Mouse (Mus musculus): ENCODE measurements around the gene Nos3.

Nos3 gene

GRCm38 (mm10) chr5:24364508-24364907 is at the start of gene Nos3:
Gene Nos3 (plus strand): TSS chr5:24364810.
- no peak for DNase-seq (ENCODE audit: low spot score)

DNA sequence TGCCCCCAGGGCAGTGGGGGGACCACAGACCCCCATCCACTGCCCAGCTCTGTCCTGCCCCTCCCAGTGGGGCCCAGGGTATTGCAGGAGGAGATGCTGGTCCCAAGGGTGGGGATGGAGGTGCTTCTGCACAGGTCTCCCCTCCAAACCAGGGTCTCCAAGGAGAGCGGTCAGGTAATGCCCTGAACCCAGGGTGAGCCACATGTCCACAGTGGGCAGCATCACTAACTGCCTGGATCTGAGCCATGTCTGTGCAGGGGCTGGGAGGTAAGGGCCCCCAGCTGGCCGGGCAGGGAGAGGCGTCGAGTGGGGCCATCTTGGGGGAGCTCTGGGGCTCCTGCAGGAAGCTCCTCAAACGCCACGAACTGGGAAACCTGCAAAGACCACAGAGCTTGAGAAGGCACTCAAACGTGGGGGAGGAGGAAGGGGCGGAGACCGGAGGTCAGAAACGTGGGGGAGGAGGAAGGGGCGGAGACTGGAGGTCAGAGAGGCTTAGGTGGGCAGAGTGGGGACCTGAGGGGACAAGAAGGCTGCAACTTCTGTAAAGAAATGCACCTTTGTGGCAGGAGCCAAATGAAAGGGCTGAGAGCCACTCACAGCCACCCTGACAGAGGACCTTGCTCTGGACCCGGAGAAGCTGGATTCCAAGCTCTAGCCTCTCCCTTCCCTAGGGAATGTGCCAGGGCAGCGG is 44.7 kb upstream of the Nos3 start:
- peak; percentile 78 for DNase-seq (ENCODE audit: low spot score)

DNA sequence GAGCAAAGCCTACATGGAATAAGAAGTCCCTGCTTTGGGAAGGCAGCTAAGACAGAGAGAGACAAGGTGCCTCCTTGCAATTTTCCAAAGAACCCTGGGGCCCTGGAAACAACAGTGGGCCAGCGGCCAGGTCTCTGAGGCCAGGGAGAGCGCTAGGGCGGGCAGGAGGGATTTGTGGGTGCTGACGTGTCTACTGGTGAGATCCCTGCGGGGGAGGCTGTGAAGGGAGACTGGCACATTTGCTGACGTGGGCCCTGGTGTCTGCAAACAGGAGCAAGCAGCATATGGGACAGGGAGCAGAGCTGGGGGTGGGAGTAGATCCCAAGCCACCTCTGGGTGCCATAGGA is 44.2 kb upstream of the Nos3 start:
- no peak for DNase-seq (ENCODE audit: low spot score)

DNA sequence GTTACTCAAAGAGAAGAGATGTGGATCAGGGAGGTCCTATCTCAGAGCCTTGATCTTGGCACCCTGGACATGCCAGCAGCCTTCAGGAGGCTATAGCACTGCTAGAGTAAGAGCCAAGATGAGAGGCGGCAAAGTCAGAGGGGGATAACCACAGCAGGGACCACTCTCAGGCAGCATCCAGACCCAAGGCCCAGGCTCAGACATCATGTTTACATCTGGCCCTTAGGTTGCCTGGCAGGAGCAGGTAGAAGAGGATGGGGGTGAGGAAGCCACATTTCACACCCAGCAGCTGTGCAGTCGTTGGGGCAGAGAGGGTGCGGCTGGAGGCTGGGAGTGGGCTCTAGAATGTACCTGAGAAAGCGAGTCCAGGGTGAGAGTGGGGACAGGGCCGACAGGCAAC is 43.7 kb upstream of the Nos3 start:
- no peak for DNase-seq (ENCODE audit: low spot score)

DNA sequence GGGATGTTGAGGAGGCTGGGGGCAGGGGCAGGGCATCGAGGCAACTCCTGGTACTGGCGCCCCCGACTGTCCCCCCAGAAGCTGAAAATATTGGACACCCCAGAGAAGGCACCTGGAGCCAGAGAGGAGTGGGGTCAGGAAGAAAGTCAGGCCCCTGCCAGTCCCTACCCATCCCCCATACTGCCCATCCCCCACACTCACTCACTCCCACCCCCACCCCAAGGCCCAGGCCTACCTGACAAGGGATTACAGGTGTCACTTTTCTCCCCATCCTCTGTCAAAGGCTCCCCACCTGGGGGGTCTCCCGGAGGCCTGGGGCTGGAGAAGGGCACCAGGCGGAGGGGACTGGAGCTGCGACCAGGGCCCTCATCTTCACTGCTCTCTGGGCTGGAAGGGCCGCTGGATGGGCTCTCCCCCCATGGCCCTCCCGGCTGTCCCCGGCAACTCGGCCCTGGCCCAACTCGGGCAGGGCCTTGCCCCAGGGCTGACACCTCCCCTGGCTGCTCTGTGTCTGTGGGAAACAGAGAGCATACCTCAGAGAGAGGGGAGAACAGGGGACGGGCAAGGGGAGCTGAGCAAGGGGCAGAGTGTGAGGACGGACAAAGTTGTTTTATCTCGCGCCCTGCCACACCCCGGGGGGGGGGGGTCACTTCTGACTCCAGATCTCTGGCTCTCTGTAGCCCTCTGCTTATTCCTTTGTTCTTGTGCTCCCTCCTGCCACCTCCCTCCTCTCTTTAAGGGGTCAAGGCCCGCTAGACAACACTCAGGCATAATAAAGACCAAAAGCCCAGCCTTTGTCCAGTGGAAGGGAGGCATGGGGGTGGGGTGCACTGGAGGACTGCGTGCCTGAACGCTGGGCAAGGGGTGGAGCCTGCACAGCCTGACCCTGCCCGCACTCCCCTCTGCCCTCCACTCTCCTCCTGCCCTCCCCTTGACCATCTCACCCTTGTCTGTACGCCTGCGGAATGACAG is 42.6 kb upstream of the Nos3 start:
- DNase-seq (ENCODE audit: low spot score): peak; percentile 91

DNA sequence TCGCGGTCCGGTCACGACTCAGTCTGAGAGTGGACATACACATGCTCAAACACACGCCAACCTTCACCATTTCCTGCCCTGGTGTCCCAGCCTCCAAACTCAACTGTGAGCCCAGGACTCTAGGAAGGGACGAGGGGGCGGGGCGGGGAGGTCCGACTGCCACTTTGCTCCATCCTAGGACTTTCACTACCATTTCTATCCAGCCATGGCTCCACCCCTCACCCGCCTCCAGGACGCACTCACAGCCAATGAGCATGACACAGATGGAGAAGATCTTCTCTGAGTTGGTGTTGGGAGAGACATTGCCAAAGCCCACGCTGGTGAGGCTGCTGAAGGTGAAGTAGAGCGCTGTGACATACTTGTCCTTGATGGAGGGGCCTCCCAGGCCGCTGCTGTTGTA is 39.4 kb upstream of the Nos3 start:
- DNase-seq (ENCODE audit: low spot score): no peak

- no peak for DNase-seq (ENCODE audit: low spot score)
Observed at GRCm38 (mm10) chr5:24326166-24326841, 38.3 kb upstream of the Nos3 start.

DNA sequence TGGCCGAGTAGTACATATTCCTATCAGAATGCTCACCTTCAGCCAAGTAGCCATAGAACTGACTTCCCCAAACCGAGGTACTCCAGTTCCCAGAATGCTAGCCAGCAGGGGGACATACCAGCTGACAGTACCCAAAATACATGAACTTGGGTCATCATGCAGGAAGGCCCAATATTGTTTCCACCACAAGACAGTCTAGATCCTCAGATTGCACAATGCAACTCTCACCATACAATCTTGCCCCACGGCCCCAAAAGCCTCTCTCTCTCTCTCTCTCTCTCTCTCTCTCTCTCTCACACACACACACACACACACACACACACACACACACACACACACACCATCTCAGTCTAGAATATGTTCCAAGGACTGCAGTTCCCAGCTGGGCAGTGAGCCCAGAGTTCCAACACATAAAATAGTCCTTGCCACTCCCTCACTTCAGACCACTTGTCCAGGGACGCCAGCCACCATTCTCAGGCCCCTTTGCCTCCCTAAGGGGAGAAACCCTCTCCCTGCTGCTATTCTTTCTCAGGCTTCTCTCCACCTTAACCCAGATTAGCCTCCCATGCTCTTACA is 37.7 kb upstream of the Nos3 start:
- no peak for DNase-seq (ENCODE audit: low spot score)

DNA sequence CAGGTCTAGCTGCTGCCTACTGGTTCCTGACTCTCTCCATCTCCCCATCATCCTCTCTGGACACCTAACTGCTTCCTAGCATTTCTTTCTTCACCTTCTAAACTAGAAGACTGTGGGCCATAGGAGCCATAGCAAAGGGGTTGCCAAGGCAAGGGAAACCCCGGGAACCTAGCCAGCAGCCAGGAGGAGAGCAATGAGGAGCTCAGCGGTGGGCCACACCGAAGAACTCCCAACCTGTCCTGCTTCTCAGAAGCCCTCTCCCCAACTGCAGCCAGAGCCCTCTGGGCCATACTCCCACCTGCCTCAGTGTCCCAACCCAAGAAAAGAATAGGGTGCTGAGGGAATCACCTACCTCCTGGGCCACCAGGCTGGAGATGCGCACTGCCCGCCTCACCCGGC is 35.8 kb upstream of the Nos3 start:
- no peak for DNase-seq (ENCODE audit: low spot score)

- peak; percentile 71 for DNase-seq (ENCODE audit: low spot score)
Observed at GRCm38 (mm10) chr5:24329212-24329964, 35.2 kb upstream of the Nos3 start.

DNA sequence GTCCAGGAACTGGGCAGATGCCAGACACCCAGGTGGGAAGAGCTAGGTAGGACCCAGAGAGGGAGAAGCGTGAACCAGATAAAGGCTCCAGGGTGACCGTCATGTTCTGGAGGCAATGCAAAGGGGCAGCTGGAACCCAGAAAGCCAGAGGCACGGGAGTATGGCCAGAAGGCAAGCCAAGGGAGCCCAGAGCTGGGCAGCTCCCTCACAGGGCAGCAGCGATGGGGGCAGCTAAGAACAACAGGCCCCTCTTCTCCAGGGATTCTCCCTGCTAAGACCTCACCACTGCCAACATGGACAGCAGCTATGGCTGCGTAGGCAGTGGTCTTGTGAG is 34.7 kb upstream of the Nos3 start:
- DNase-seq (ENCODE audit: low spot score): no peak

- no peak for DNase-seq (ENCODE audit: low spot score)
Observed at GRCm38 (mm10) chr5:24332401-24332800, 32.2 kb upstream of the Nos3 start.

GRCm38 (mm10) chr5:24334749-24335148 is 29.9 kb upstream of the Nos3 start:
- DNase-seq (ENCODE audit: low spot score): no peak

GRCm38 (mm10) chr5:24335888-24336511 is 28.6 kb upstream of the Nos3 start:
- DNase-seq (ENCODE audit: low spot score): peak; percentile 83

GRCm38 (mm10) chr5:24337366-24337765 is 27.2 kb upstream of the Nos3 start:
- DNase-seq (ENCODE audit: low spot score): no peak

GRCm38 (mm10) chr5:24337821-24338220 is 26.8 kb upstream of the Nos3 start:
- DNase-seq (ENCODE audit: low spot score): no peak

DNA sequence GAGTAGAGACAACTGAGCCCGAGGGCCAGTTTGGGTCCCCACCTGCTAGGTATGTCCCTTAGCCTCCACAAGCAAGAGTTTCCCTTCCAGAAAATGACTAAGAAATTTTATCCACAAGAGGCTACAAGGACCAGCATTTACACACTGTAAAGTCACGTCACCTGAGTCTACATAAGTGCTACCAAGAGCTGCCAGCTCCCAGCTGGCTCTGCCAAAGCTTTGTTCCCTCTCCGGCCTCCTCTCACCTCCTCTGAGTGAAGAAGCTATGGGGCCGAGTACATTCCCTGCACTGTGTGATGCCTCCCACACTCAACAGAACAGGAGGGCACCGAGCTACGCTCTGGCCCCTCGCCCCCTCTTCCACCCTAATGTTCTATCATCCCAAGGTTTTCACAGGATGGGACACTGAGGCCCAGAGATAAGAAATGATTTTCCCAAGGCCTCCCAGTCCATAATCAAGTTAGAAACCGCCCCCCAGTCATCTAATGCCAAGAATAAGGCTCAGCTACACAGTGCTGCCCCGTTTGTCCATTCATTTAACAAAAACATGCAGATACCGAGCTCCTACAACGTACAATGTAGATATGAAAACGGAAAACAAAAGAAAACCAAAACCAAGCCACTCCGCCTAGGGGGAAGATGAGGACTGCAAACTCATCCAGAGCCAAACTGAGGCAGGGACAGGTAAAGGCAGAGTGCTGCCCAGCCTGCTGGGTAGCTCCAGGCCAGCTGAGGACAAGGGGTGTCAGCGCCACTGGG is 22.2 kb upstream of the Nos3 start:
- DNase-seq (ENCODE audit: low spot score): no peak

- DNase-seq (ENCODE audit: low spot score): no peak
Observed at GRCm38 (mm10) chr5:24342966-24343365, 21.6 kb upstream of the Nos3 start.

DNA sequence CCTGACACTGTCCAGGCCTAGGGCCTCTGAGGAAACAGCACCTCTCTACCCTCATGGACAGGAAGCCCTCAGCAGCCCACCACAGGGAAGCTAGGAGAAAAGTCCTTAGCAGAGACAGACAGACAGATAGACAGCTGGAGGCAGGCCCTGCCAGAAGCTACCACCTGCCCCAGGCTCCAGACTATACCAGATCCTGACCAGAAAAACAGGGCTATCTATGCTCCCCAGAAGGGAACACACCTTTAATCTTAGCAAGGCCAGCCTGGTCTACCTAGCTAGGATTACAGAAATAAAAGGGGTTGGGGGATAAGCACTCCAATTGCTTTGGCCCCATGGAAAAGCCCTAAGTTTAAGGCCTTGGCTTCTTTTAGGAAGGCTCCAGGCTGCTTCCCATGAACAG is 21.2 kb upstream of the Nos3 start:
- no peak for DNase-seq (ENCODE audit: low spot score)

- DNase-seq (ENCODE audit: low spot score): peak; percentile 90
Observed at GRCm38 (mm10) chr5:24343977-24344436, 20.6 kb upstream of the Nos3 start.
